Comparison of ENCODE assay signal across 8 mouse cellular contexts in the genomic region with DNA sequence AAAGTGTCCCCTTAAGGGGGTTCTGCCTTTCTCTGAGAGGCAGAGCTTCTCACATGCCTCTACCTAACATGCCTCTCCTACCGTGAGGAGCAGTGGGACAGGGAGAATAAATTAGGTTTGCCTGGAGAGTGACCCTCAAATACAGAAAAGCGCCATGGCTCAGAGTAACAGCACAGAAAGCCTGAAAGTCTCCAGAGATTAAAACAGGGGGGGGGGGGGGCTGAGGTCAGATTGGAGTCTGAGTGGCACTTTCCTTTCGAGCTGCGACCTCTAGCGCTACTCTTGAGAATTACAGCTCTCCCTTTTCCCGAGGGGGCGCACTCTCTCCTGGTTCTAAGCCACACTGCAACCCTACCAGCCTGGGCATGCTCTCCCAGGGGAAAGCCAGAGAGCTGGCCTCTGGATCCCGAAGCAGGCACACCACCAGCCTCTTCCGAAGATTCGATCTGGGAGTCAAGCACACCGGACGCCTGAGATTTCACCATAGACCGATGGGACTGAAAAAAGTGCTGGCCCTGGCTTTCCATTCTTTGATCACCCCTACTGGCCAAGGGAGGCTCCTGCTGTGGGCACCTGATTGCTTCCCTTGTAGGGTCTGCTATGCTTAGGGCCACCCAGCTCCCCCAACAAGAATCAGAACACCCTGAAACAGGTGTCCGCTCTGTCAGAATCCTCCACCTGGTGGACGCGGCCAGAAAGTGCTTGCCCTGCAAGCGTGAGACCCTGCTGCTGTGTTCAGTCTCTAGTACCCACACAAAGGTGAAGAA. TPM values are rescaled to one million over a fixed set of nuclear protein-coding genes. Genes with fewer than 3 reads are reported as not detected.
DNase-seq lines count a peak whose midpoint lies in the region; ATAC-seq and TF ChIP-seq lines count a peak whose summit lies in the region.

No protein-coding gene starts in this region.

- H3K4me1 ChIP-seq in embryonic facial prominence, embryonic 10.5 days: peaks cover 15% of the 10 kb centered on the region
- H3K4me1 ChIP-seq in limb, embryonic 10.5 days: peaks cover 36% of the 10 kb centered on the region
- H3K4me1 ChIP-seq in midbrain, embryonic 11.5 days (ENCODE audit: control insufficient read depth, insufficient read depth, low read length): no peaks in the 10 kb centered on the region
- peaks cover 4% of the 10 kb centered on the region; the same call in 1 of the 2 replicates for H3K4me1 ChIP-seq in testis, adult 2 months (ENCODE audit: control insufficient read depth, insufficient read depth, low read length)

- ATAC-seq in hematopoietic stem cell, adult 5-6 weeks (replicated peaks in 1 of 2; ENCODE audit: insufficient read depth in 1 of 2, low FRiP score in 2 of 2, low TSS enrichment in 1 of 2, low read depth in 1 of 2, poor library complexity in 2 of 2, severe bottlenecking in 2 of 2): peak; percentile 57 to 76; a peak in 3 of 4 replicates
- ATAC-seq in midbrain, embryonic 11.5 days (ENCODE audit: low FRiP score): peak; percentile 73; the same call in 1 of the 2 replicates

- no peak overlapping the region for H3K4me2 ChIP-seq in midbrain, embryonic 11.5 days

- no peak overlapping the region for H3K9ac ChIP-seq in midbrain, embryonic 11.5 days (ENCODE audit: low read length)

- peak; percentile 73 for TF ChIP-seq CTCF in testis, adult 2 months (IDR thresholded peaks at IDR 0.05; ENCODE audit: control insufficient read depth, insufficient read depth, insufficient replicate concordance, low read depth, low read length)

- H3K36me3 ChIP-seq in embryonic facial prominence, embryonic 10.5 days (replicated peaks): no peaks in the 10 kb centered on the region
- no peaks in the 10 kb centered on the region for H3K36me3 ChIP-seq in limb, embryonic 10.5 days
- no peaks in the 10 kb centered on the region for H3K36me3 ChIP-seq in midbrain, embryonic 11.5 days (ENCODE audit: control insufficient read depth, insufficient read depth, low read length)
- no peaks in the 10 kb centered on the region for H3K36me3 ChIP-seq in testis, adult 2 months (ENCODE audit: control insufficient read depth, insufficient read depth, low read length)

- peaks cover 18% of the 10 kb centered on the region for H3K27me3 ChIP-seq in embryonic facial prominence, embryonic 10.5 days (replicated peaks; ENCODE audit: low read depth, poor library complexity, severe bottlenecking)
- peaks cover 76% of the 10 kb centered on the region for H3K27me3 ChIP-seq in limb, embryonic 10.5 days (ENCODE audit: low read depth, poor library complexity, severe bottlenecking)
- H3K27me3 ChIP-seq in midbrain, embryonic 11.5 days (ENCODE audit: control insufficient read depth, insufficient read depth, low read length): no peaks in the 10 kb centered on the region
- H3K27me3 ChIP-seq in testis, adult 2 months (ENCODE audit: control insufficient read depth, insufficient read depth, low read length): no peaks in the 10 kb centered on the region

- WGBS in embryonic facial prominence, embryonic 10.5 days: 29% methylated on average over 17 of the region's 17 CpGs
- 35% methylated on average over 17 of the region's 17 CpGs for WGBS in limb, embryonic 10.5 days
- 29% methylated on average over 17 of the region's 17 CpGs for WGBS in midbrain, embryonic 11.5 days

- no peak overlapping the region for H3K27ac ChIP-seq in embryonic facial prominence, embryonic 10.5 days (replicated peaks)
- no peak overlapping the region; the same call in 1 of the 2 replicates for H3K27ac ChIP-seq in limb, embryonic 10.5 days
- no peak overlapping the region for H3K27ac ChIP-seq in midbrain, embryonic 11.5 days (ENCODE audit: low read depth, low read length)
- H3K27ac ChIP-seq in testis, adult 2 months (ENCODE audit: control insufficient read depth, insufficient read depth, low read depth, low read length): no peak overlapping the region

- no peaks in the 10 kb centered on the region for H3K9me3 ChIP-seq in embryonic facial prominence, embryonic 10.5 days
- H3K9me3 ChIP-seq in limb, embryonic 10.5 days (replicated peaks): no peaks in the 10 kb centered on the region
- H3K9me3 ChIP-seq in midbrain, embryonic 11.5 days (ENCODE audit: control insufficient read depth, low read length): no peaks in the 10 kb centered on the region

- H3K4me3 ChIP-seq in embryonic facial prominence, embryonic 10.5 days: no peak overlapping the region
- no peak overlapping the region for H3K4me3 ChIP-seq in limb, embryonic 10.5 days
- no peak overlapping the region for H3K4me3 ChIP-seq in midbrain, embryonic 11.5 days (ENCODE audit: low read depth, low read length)
- H3K4me3 ChIP-seq in testis, adult 2 months (ENCODE audit: control insufficient read depth, low read depth, low read length): no peak overlapping the region

- TF ChIP-seq POLR2A in testis, adult 2 months (IDR thresholded peaks at IDR 0.05; ENCODE audit: control insufficient read depth, low read depth, low read length): no peak

- DNase-seq in frontal cortex, postnatal 36 days (ENCODE audit: low spot score in 2 of 2): peak; percentile 33 to 44
- no peak for DNase-seq in frontal cortex, postnatal 10 days (ENCODE audit: low spot score in 2 of 2)
- peak; percentile 30 for DNase-seq in MN1 (ENCODE audit: low spot score)
- DNase-seq in embryonic facial prominence, embryonic 10.5 days (ENCODE audit: low spot score): peak; percentile 72
- peak; percentile 75 for DNase-seq in limb, embryonic 10.5 days (ENCODE audit: low spot score)
- peak; percentile 96 for DNase-seq in midbrain, embryonic 11.5 days (ENCODE audit: low spot score, missing footprints)

RNA-seq across cellular contexts. Expression of a gene that starts 57.5 kb away (rescaled TPM):
- polyA plus RNA-seq in embryonic facial prominence, embryonic 10.5 days (2016; fragmentation: Nextera tagmentation; extraction: Ambion mirVana): 41.3 and 43.1 TPM in 2 replicates
- total RNA-seq in hematopoietic stem cell, adult 5-6 weeks (2017): 27.3 and 33.1 TPM in 2 replicates
- polyA plus RNA-seq in limb, embryonic 10.5 days (2016; fragmentation: Nextera tagmentation; extraction: Ambion mirVana): 36.0 and 39.0 TPM in 2 replicates
- polyA plus RNA-seq in midbrain, embryonic 11.5 days (2014; fragmentation: Nextera tagmentation; extraction: Ambion mirVana): 47.2 and 53.8 TPM in 2 replicates
- polyA plus RNA-seq in testis, adult 2 months (2012; rRNA removed): 189 and 207 TPM in 2 replicates

Comparison
In these comparisons a context has a peak if more than half of its experiments do, and no peak if none do; other contexts are left out.
1. DNase-seq: peak in frontal cortex, postnatal 36 days (2 of 2), MN1 (single experiment), embryonic facial prominence, embryonic 10.5 days (single experiment), limb, embryonic 10.5 days (single experiment) and midbrain, embryonic 11.5 days (single experiment); none in frontal cortex, postnatal 10 days (0 of 2).